Mouse (Mus musculus) megakaryocyte progenitor cell, adult 5-6 weeks (primary cell): ENCODE results near the gene Tbc1d22a. TPM values are rescaled to one million over a fixed set of nuclear protein-coding genes. Genes with fewer than 3 reads are reported as not detected.

ENCODE experiments used
- ATAC-seq: replicated peaks from 2 replicates; pipeline ENCODE4 v1.8.0; 2016; ENCODE audit warnings: mild to moderate bottlenecking, moderate TSS enrichment, inconsistent platforms; ENCODE audit not compliant: poor library complexity
- total RNA-seq, 2 experiments: library from RNA; stranded (forward) in 1 of 2; stranded (reverse) in 1 of 2; fragments of 157-497, 149-512 nt in 1 of 2; fragments of 200-1000 nt in 1 of 2; gene quantifications; 2 replicates each; pipeline versions ENCODE4 v1.2.3 to v1.2.4; 2015 to 2017

Tbc1d22a gene
- total RNA-seq, 2 experiments from 2014 or later, result 12.6 to 17.3 TPM

DNA sequence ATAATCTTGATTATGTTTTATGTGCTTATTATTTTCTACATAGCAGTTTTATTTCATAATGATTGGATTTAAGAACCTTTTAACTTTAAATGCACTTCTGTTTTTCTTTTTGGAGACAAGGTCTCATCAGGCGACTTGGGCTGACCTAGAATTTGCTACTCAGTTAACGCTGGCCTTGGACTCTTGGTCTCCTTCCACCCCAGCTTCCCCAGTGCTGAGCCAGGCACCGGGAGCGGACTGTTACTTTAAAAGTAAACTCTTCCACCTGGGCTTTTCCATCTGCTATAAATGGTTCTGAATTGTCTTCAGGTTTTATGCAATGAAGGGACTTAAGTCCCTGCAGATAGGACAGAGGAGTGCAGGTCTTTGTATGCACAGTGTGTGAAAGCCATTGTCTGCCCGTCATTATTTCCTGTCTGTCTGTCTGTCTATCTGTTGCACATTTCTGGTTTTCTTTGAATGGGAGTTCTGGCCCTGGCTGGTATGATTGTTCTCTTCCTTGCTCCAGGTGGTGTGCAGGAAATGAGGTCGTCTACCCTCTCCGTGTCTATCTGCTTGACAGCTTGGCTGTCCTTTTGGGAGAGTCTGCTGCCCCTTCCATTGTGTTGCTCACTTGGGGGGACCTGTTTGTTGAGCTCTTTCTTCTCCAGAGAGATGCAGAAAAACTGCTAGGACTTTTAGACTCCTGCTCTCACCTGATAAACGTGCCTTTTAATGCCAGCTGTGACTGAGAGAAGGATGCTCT, 117.4 kb downstream of the Tbc1d22a start:
- no peak for ATAC-seq

DNA sequence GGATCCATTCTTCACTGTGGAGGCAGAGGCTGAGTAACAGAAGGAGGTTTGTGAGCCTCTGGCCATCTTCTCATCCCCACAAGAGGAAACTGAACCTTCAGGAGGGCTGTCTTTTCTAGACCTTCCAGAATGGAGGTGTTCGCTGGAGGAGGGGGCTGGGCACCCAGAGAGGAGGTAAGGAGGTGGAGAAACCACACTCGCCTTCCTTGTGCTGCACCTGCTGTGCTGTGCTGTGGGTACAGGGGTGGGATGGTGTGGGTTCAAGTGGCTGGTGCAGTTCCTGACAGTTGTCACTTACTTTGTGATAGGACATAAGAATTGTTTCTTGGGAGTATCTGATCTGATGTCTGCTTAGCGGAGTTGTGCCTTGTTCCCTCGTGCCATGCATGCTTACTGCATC, 118.9 kb downstream of the Tbc1d22a start:
- ATAC-seq, result no peak

- no peak for ATAC-seq
These were observed 119.3 kb downstream of the Tbc1d22a start for GRCm38 (mm10) chr15:86333606-86334005.

- ATAC-seq, result no peak
These were observed 120.0 kb downstream of the Tbc1d22a start for GRCm38 (mm10) chr15:86334276-86334675.

DNA sequence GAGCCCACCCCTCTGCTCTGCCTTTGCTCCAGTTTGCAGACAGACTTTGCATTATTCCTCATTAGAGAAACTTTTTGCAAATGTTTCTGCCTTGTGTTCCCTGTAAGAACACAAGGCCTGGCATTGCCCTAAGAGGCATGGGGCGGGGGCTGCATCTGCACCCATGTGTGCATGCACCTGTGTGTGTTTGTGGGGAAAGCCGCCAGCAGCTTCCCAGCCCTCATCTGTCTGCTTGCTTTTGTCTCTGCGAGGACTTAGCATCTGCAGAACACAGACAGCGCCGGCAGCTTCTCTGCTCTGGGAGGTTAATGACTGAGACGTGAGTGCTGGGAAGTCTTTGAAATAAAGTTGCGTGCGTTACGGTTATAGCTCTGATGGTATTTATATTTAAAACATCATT, 120.5 kb downstream of the Tbc1d22a start:
- ATAC-seq, result no peak

DNA sequence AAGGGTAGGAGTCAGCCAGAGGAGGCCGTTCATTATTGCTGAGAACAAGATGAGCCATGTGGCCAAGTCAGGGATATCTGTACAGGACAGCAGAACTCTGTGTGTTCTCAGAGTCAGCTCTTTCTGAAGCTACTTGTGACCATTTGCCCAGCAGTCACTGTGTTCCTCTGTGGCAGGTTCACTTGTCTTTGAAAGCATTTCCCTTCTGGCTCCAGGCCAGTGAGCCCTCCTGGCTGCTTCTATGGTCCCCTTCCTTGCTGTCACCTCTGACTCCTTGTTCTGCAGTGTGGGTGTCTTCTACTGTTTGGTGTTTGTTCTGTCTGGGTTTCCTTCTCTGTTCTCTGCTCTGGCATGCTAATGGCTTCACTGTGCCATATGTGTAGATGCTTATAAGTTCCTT, 121.5 kb downstream of the Tbc1d22a start:
- no peak for ATAC-seq

- ATAC-seq, result no peak
These were observed 123.5 kb downstream of the Tbc1d22a start for GRCm38 (mm10) chr15:86337726-86338125.

DNA sequence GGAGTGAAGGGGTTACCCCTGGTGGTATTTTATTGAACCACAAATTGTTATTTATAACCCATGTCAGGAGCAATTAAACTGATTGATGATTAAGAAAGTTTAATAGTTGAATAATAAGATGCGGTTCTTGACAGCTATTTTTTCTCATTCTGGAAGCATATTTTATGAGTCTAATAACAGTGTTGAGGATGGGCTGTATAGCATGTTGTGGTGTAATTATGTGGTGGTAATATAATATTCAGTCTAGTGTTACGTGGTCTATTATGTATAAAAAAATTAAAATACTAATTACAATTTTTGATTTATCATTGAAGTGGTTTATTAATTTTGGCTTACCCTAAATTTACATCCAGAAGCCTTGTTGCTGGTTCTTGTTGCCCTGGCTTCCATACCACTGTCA, 125.5 kb downstream of the Tbc1d22a start:
- no peak for ATAC-seq

- no peak for ATAC-seq
These were observed 126.5 kb downstream of the Tbc1d22a start for GRCm38 (mm10) chr15:86340766-86341165.

- ATAC-seq, result no peak
These were observed 128.5 kb downstream of the Tbc1d22a start for GRCm38 (mm10) chr15:86342637-86343375.

GRCm38 (mm10) chr15:86344906-86345331, 130.7 kb downstream of the Tbc1d22a start:
- ATAC-seq, result peak; percentile 57

DNA sequence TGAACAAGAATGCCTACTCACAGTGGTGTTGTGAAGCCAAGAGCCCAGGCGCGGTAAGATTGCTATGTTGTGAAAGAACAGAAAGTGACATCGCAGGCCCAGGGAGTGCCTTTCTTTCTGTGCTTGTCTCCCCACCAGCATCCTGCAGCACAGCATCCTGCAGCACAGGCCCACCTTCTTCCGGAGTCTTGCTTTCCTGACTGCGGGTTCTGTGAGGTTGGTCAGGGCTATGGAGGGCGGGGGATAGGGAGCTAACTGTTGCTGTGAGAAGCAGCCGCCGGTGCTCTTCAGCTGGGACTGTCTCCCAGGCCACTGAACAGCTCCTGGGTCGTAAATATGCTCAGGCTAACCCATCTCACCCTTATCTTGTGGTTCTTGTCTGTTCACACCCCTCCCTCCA, 131.6 kb downstream of the Tbc1d22a start:
- ATAC-seq, result peak; percentile 67

DNA sequence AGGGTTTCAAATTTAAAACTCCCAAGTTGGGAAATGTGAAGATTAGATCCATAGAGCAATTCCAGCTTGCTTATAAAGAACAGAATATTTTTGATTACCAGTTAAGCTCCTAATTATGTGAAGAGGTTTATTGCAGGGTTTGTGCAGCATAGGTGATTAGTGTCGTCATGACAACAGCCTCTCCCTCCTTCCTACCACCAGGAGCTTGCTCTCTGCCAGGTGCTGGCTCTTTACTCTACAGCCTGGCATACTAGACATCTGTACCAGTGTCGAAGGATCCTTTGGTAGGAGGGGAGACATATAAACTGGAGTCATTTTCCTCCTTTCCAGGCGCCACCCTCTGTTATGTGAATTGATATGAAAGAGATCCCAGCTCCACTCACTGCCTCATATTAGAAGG, 132.3 kb downstream of the Tbc1d22a start:
- no peak for ATAC-seq

- ATAC-seq, result peak; percentile 77
These were observed 140.7 kb downstream of the Tbc1d22a start for GRCm38 (mm10) chr15:86354932-86355331.

DNA sequence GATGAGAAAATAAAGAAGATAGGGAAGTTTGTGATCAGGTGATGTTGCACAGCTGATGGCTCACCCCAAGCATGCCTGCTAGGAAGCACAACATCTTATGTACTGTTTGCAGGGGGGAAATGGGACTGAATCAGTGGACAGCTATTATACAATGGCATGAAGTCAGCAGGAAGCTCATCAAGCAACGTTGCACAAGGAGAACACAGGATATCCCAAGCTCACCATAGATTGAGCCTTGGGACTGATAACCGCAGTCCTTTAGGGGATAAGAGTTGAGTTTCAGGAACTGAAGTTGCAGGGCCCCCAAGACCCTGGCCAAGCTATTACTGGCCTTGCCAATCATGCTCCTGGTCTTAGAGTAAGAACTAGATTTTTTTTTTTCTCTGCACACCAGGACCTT, 141.6 kb downstream of the Tbc1d22a start:
- peak; percentile 80 for ATAC-seq

DNA sequence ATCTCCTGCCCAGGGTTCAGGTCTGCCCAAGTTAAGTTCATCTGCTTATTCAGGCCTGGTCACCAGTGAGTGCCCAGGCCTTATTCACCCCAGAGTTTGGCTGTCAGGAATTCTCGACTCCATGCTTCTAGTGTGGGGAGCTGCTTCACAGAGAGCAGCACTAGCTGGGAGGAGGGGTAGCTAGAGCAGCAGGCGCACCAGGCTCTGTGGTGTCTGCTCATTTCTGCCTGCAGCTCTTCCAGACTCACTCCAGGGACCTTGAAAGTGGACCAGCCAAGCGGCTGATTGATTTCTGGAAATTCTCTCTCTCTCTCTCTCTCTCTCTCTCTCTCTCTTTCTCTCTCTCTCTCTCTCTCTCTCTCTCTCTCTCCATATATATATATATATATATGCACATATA, 146.1 kb downstream of the Tbc1d22a start:
- ATAC-seq, result no peak

GRCm38 (mm10) chr15:86362306-86363150, 148.3 kb downstream of the Tbc1d22a start:
- ATAC-seq, result peak; percentile 55

DNA sequence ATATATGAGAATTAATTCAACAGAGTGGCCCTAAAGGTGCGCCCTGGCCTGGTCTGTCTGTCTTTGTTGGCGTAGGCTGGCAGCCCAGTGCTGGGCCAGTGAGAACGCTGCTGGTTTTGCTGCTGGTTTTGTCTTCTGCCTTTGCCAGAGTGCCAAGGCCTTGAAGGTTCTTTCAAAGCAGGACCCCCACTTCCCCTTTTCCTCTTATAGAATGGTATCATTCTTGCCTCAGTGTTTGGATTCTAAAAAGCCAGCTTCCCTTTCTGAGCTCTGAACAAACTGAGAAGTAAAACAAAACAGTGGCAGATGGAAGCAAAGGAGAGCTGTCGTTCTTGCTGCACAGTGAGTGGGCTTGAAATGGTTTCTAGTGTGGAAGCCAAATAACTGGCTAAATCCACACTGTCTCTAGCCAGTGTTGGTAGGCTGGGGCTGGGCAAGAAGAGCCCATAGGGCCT, 149.6 kb downstream of the Tbc1d22a start:
- ATAC-seq, result peak; percentile 80

GRCm38 (mm10) chr15:86364948-86365658, 150.8 kb downstream of the Tbc1d22a start:
- ATAC-seq, result no peak

- no peak for ATAC-seq
These were observed 152.5 kb downstream of the Tbc1d22a start for GRCm38 (mm10) chr15:86366726-86367125.

GRCm38 (mm10) chr15:86367247-86367646, 153.0 kb downstream of the Tbc1d22a start:
- no peak for ATAC-seq
